Mouse (Mus musculus) c-Kit-negative CD71-positive TER-119-positive erythroid progenitor cells, embryonic 14.5 days (primary cell): ENCODE measurements around the gene Fam131b.

Experiments used
- DNase-seq: peaks from one replicate; pipeline ENCODE4 v3.0.0-alpha.2; 2013; ENCODE audit warnings: low read depth, low spot score

Gene Fam131b

GRCm38 (mm10) chr6:42355794-42356600, 31.6 kb upstream of the Fam131b start:
- no peak for DNase-seq

GRCm38 (mm10) chr6:42355366-42355765, 30.9 kb upstream of the Fam131b start:
- DNase-seq = no peak

- no peak for DNase-seq
Measured at GRCm38 (mm10) chr6:42354076-42355019, 29.9 kb upstream of the Fam131b start.

- no peak for DNase-seq
Measured at GRCm38 (mm10) chr6:42353180-42353579, 28.7 kb upstream of the Fam131b start.

- DNase-seq = no peak
Measured at GRCm38 (mm10) chr6:42352486-42352846, 28.0 kb upstream of the Fam131b start.

GRCm38 (mm10) chr6:42351776-42352485, 27.5 kb upstream of the Fam131b start:
- no peak for DNase-seq

- no peak for DNase-seq
Measured at GRCm38 (mm10) chr6:42350968-42351775, 26.7 kb upstream of the Fam131b start.

GRCm38 (mm10) chr6:42350021-42350967, 25.9 kb upstream of the Fam131b start:
- DNase-seq = no peak

GRCm38 (mm10) chr6:42349426-42350020, 25.1 kb upstream of the Fam131b start, which contains the start of gene Zyx:
Gene Zyx, plus strand, starts transcription at chr6:42349630.
- no peak for DNase-seq

- DNase-seq = no peak
Measured at GRCm38 (mm10) chr6:42349006-42349425, 24.6 kb upstream of the Fam131b start.

GRCm38 (mm10) chr6:42348281-42349005, 24.0 kb upstream of the Fam131b start:
- DNase-seq = no peak

- DNase-seq = no peak
Measured at GRCm38 (mm10) chr6:42344255-42344654, 19.8 kb upstream of the Fam131b start.

GRCm38 (mm10) chr6:42343361-42344120, 19.1 kb upstream of the Fam131b start:
- no peak for DNase-seq

GRCm38 (mm10) chr6:42342171-42342570, 17.7 kb upstream of the Fam131b start:
- no peak for DNase-seq

GRCm38 (mm10) chr6:42339981-42340380, 15.5 kb upstream of the Fam131b start:
- no peak for DNase-seq

GRCm38 (mm10) chr6:42339189-42339588, 14.7 kb upstream of the Fam131b start:
- DNase-seq = no peak

GRCm38 (mm10) chr6:42330946-42331345, 6.5 kb upstream of the Fam131b start:
- no peak for DNase-seq

GRCm38 (mm10) chr6:42330216-42330615, 5.8 kb upstream of the Fam131b start:
- no peak for DNase-seq
